Mouse (Mus musculus) cortical plate, adult 2 months (tissue): ENCODE measurements at regions not wholly inside any gene's neighbourhood (a gene's known extent, or its start where the extent isn't known, plus 50 kb on each side); places are given as distances from the start of the nearest gene placed in this dataset.

Experiments used
- CTCF ChIP-seq: fragments of 200-500 bp; IDR thresholded peaks from 2 replicates; pipeline ENCODE4 v1.5.1; 2011; ENCODE audit warnings: mild to moderate bottlenecking, control low read depth, low read length; ENCODE audit not compliant: insufficient read depth; ENCODE audit errors: extremely low read depth
- POLR2A ChIP-seq: fragments of 200-500 bp; IDR thresholded peaks from 2 replicates; pipeline ENCODE4 v1.6.1; 2011; ENCODE audit warnings: mild to moderate bottlenecking, low read length, control low read depth; ENCODE audit not compliant: insufficient read depth; ENCODE audit errors: extremely low read depth

GRCm38 (mm10) chr2:180392298-180392697, 57.8 kb upstream of the Gata5 start:
- no peak for TF ChIP-seq CTCF
- no peak for TF ChIP-seq POLR2A
